Mouse (Mus musculus): ENCODE results near the gene Zfp385b. TPM values are rescaled to one million over a fixed set of nuclear protein-coding genes. Genes with fewer than 3 reads are reported as not detected.

The Zfp385b gene
- polyA plus RNA-seq, 1 experiment from 2014 or later = 2.0 TPM

DNA sequence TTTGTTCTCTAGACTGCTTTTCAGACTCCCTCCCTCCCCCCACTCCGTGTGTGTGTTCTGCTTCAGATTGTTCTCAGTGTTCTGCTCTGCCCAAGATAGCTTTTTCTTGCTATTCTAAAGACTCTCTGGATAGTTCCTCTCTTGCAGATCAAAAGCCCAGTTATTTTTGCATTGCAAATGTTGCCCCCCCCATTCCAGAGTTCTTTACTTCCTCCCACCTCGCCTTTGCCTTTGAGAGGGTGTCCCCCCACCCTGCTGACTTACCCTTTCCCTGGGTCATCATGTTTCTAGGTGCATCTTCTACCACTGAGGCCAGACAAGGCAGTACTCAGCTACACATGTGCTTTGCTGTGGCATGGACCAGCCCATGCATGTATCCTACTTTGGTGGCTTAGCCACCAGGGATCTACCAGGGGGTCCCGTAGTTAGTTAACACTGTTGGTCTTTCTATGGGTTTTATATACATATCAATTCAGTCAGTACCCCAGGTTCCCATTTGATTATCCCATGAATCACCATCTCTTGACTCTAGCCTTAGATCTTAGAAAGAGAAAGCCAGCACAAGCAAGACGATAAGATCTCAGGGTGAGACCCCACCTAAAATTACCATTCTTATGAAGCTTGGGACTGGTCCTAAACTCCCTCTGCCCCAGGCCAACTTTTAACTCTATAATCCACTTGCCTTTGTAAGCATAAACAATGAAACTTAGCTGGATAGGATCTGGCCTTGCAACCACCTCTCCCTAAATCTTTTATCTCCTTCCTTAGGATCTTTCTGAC lies 232.7 kb downstream of the Zfp385b start:
- Histone ChIP-seq H3K9ac (replicated peaks) (no peak overlapping the region), H3K4me3 (replicated peaks) (no peak overlapping the region), H3K4me1 (replicated peaks) (no peaks in the 10 kb centered on the region), H3K4me2 (no peak overlapping the region), H3K36me3 (no peaks in the 10 kb centered on the region), H3K27ac (no peak overlapping the region), H3K27me3 (no peaks in the 10 kb centered on the region), H3K9me3 (peaks cover 5% of the 10 kb centered on the region; the same call in 1 of the 2 replicates)
- whole genome bisulfite sequencing = 81% methylated on average over 4 of the region's 4 CpGs
- ATAC-seq (ENCODE audit: insufficient number of reproducible peaks, insufficient read depth, low FRiP score, low TSS enrichment, low read depth) = no peak

DNA sequence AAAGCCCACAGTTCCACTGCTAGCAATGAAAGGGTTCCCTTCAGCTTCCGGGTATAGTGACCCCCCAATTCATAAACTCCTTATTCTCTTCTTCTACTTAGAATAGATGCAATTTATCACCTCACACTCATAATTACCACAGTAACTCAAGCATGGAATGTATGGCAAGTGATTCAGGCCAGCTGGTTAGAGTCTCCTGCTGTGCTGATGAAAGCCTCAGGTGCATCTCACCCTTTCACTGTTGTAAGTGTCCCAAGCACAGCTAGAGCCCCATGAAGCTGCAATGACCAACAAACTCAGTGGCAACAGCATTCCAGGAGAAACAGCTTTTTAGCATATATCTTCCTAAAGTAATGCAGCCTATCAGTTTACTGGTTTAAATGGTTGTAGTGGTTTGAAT lies 235.9 kb downstream of the Zfp385b start:
- WGBS = 86% methylated on average over 1 of the region's 1 CpGs

GRCm38 (mm10) chr2:77576571-77576970 lies 242.9 kb downstream of the Zfp385b start:
- H3K36me3 ChIP-seq = no peaks in the 10 kb centered on the region
- WGBS = 78% methylated on average over 1 of the region's 1 CpGs

More for the DNA sequence above, 235.9 kb downstream of the Zfp385b start:
- ATAC-seq (ENCODE audit: insufficient number of reproducible peaks, insufficient read depth, low FRiP score, low TSS enrichment, low read depth) = no peak
- no peaks in the 10 kb centered on the region for H3K36me3 ChIP-seq
- no peaks in the 10 kb centered on the region for H3K27me3 ChIP-seq
- H3K4me3 ChIP-seq (replicated peaks) = no peak overlapping the region
- H3K9ac ChIP-seq (replicated peaks) = no peak overlapping the region
- no peaks in the 10 kb centered on the region for H3K4me1 ChIP-seq (replicated peaks)
- no peak overlapping the region for H3K4me2 ChIP-seq
- peaks cover 5% of the 10 kb centered on the region; the same call in 1 of the 2 replicates for H3K9me3 ChIP-seq
- no peak overlapping the region for H3K27ac ChIP-seq

DNA sequence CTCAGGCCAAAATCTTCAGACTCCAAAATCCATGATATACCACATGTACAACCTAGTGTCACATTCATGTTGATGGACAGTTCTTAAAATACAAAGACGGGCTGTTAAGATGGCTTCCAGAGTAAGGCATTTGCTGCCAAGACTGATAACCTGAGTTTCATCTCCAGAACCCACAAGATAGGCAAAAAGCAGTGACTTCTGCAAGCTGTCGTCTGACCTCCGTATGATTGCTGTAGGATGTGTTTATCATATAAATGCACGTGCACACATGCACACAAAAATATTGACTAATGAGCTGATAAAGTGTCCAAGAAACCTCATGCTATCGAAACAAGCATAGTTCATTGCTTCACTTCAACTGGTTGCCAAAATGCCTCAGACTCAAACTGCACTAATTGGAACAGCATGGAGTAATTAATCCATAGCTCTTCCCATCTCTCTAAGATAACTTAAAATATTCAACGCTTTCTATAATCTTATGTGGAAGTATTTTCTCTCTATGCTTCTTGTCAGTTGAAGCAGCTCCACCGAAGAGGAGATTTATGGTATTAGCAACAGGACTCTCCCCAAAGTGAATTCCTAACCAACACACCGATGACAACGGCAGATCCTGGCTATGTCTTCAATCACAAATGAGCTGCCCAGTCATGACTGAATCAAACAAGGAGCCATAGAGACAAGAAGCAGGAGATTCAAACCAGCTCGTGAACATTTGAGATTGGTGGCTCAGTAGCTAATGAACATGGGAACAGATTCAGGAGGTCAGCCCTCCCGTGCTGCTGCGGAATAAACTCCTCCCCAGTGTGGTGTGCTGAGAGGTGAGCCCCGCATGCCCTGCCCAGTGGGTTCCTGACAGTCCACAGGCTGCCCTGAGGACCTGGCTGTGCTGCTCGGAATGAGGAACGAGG lies 251.7 kb downstream of the Zfp385b start:
- Histone ChIP-seq H3K9ac (replicated peaks) (no peak overlapping the region), H3K27ac (no peak overlapping the region), H3K4me2 (no peak overlapping the region), H3K9me3 (no peaks in the 10 kb centered on the region), H3K36me3 (no peaks in the 10 kb centered on the region), H3K4me1 (replicated peaks) (no peaks in the 10 kb centered on the region), H3K4me3 (replicated peaks) (no peak overlapping the region), H3K27me3 (no peaks in the 10 kb centered on the region)
- no peak for ATAC-seq (ENCODE audit: insufficient number of reproducible peaks, insufficient read depth, low FRiP score, low TSS enrichment, low read depth)
- 74% methylated on average over 15 of the region's 15 CpGs for WGBS

More at GRCm38 (mm10) chr2:77576571-77576970, 242.9 kb downstream of the Zfp385b start:
- no peaks in the 10 kb centered on the region for H3K4me1 ChIP-seq (replicated peaks)
- no peak overlapping the region for H3K4me2 ChIP-seq
- no peak overlapping the region for H3K4me3 ChIP-seq (replicated peaks)
- no peaks in the 10 kb centered on the region for H3K9me3 ChIP-seq
- no peak overlapping the region for H3K27ac ChIP-seq
- ATAC-seq (ENCODE audit: insufficient number of reproducible peaks, insufficient read depth, low FRiP score, low TSS enrichment, low read depth) = no peak
- H3K27me3 ChIP-seq = no peaks in the 10 kb centered on the region
- no peak overlapping the region for H3K9ac ChIP-seq (replicated peaks)

- Histone ChIP-seq H3K9ac (replicated peaks) (no peak overlapping the region), H3K9me3 (no peaks in the 10 kb centered on the region), H3K27ac (no peak overlapping the region), H3K4me1 (replicated peaks) (no peaks in the 10 kb centered on the region), H3K4me3 (replicated peaks) (no peak overlapping the region), H3K27me3 (no peaks in the 10 kb centered on the region), H3K36me3 (no peaks in the 10 kb centered on the region), H3K4me2 (no peak overlapping the region)
- ATAC-seq (ENCODE audit: insufficient number of reproducible peaks, insufficient read depth, low FRiP score, low TSS enrichment, low read depth) = no peak
- WGBS = 57% methylated on average over 1 of the region's 1 CpGs
Observed at GRCm38 (mm10) chr2:77563706-77564105, 255.7 kb downstream of the Zfp385b start.

DNA sequence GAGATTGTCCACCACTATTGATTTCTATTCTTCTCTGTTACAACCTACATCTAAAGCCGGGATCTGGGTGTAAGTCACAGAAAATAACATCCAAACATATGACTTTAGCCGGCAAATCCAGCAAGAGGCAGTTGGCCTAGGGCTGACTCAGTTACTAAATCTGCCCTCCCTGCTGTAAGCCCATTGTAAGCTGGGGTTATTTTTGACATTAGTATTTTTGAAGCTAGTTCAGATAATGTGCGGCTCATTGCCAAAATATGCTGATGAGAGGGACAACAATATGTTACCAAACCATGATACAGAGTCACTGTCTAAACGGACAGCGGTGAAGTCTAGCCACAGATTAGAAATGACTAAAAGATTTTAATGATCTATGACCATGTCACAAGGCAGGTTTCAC lies 257.5 kb downstream of the Zfp385b start:
- Histone ChIP-seq H3K9ac (replicated peaks) (no peak overlapping the region), H3K4me1 (replicated peaks) (no peaks in the 10 kb centered on the region), H3K27me3 (no peaks in the 10 kb centered on the region), H3K9me3 (no peaks in the 10 kb centered on the region), H3K4me2 (no peak overlapping the region), H3K4me3 (replicated peaks) (no peak overlapping the region), H3K36me3 (no peaks in the 10 kb centered on the region), H3K27ac (no peak overlapping the region)
- WGBS = 90% methylated on average over 5 of the region's 5 CpGs
- ATAC-seq (ENCODE audit: insufficient number of reproducible peaks, insufficient read depth, low FRiP score, low TSS enrichment, low read depth) = no peak

- Histone ChIP-seq H3K9ac (replicated peaks) (no peak overlapping the region), H3K36me3 (no peaks in the 10 kb centered on the region), H3K4me3 (replicated peaks) (no peak overlapping the region), H3K27me3 (no peaks in the 10 kb centered on the region; the same call in 1 of the 2 replicates), H3K9me3 (no peaks in the 10 kb centered on the region), H3K27ac (no peak overlapping the region), H3K4me2 (no peak overlapping the region), H3K4me1 (replicated peaks) (no peaks in the 10 kb centered on the region)
- ATAC-seq (ENCODE audit: insufficient number of reproducible peaks, insufficient read depth, low FRiP score, low TSS enrichment, low read depth) = no peak
- 81% methylated on average over 4 of the region's 4 CpGs for WGBS
Observed at GRCm38 (mm10) chr2:77556938-77557337, 262.5 kb downstream of the Zfp385b start.

GRCm38 (mm10) chr2:77555980-77556379 lies 263.5 kb downstream of the Zfp385b start:
- Histone ChIP-seq H3K27ac (no peak overlapping the region), H3K4me2 (no peak overlapping the region), H3K9me3 (no peaks in the 10 kb centered on the region), H3K4me3 (replicated peaks) (no peak overlapping the region), H3K4me1 (replicated peaks) (no peaks in the 10 kb centered on the region), H3K36me3 (no peaks in the 10 kb centered on the region), H3K9ac (replicated peaks) (no peak overlapping the region), H3K27me3 (no peaks in the 10 kb centered on the region; the same call in 1 of the 2 replicates)
- 73% methylated on average over 7 of the region's 7 CpGs for WGBS
- ATAC-seq (ENCODE audit: insufficient number of reproducible peaks, insufficient read depth, low FRiP score, low TSS enrichment, low read depth) = no peak

DNA sequence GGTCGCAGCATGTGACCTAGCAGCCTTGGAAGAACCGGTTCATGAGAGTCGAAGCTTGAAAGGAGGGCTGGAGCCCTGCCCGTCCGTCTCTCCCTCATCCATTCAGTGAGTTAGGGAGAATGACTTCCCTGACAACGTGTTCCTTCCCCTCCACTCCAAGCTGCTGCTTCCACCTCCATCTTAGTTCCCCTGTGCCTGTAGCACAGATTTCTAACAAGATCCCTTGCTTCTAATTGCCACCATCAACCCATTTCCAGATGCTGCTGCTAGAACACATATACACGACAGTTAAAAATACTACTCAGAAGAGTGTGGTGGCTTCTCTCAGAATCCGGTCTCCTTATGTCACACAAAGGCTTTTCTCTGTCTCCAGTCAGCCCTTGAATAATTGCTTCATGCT lies 266.8 kb downstream of the Zfp385b start:
- H3K27ac ChIP-seq = no peak overlapping the region
- H3K9ac ChIP-seq (replicated peaks) = no peak overlapping the region
- H3K27me3 ChIP-seq = no peaks in the 10 kb centered on the region; the same call in 1 of the 2 replicates
- no peak overlapping the region for H3K4me3 ChIP-seq (replicated peaks)
- H3K9me3 ChIP-seq = no peaks in the 10 kb centered on the region
- no peak for ATAC-seq (ENCODE audit: insufficient number of reproducible peaks, insufficient read depth, low FRiP score, low TSS enrichment, low read depth)
- H3K4me1 ChIP-seq (replicated peaks) = no peaks in the 10 kb centered on the region
- 48% methylated on average over 8 of the region's 8 CpGs for WGBS
- no peaks in the 10 kb centered on the region for H3K36me3 ChIP-seq
- no peak overlapping the region for H3K4me2 ChIP-seq

GRCm38 (mm10) chr2:77543388-77543787 lies 276.1 kb downstream of the Zfp385b start:
- Histone ChIP-seq H3K27ac (no peak overlapping the region), H3K9ac (replicated peaks) (no peak overlapping the region), H3K4me3 (replicated peaks) (no peak overlapping the region), H3K4me2 (no peak overlapping the region), H3K9me3 (no peaks in the 10 kb centered on the region), H3K27me3 (no peaks in the 10 kb centered on the region), H3K36me3 (no peaks in the 10 kb centered on the region), H3K4me1 (replicated peaks) (no peaks in the 10 kb centered on the region)
- 15% methylated on average over 1 of the region's 1 CpGs for WGBS
- ATAC-seq (ENCODE audit: insufficient number of reproducible peaks, insufficient read depth, low FRiP score, low TSS enrichment, low read depth) = no peak

DNA sequence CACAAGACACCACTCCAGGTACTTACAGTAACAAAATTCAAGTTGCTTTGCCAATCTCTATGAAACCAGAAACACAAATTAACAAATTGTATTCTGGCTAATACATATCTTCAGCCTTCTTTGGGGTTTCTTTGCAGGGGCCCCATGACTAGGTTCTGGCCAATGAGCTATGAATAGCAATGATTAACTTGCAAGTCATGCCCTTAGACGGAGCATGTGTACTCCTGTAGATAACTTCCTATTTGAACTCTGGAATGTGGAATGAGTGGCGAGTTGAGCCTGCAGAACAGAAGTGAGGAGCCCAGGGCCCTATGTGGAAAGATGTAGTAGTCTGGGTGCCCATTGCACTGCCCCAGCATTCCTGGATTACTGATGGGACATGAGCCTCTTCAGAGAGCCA lies 276.8 kb downstream of the Zfp385b start:
- Histone ChIP-seq H3K4me2 (no peak overlapping the region), H3K27ac (no peak overlapping the region), H3K9ac (replicated peaks) (no peak overlapping the region), H3K4me3 (replicated peaks) (no peak overlapping the region), H3K36me3 (no peaks in the 10 kb centered on the region), H3K27me3 (no peaks in the 10 kb centered on the region), H3K4me1 (replicated peaks) (no peaks in the 10 kb centered on the region), H3K9me3 (no peaks in the 10 kb centered on the region)
- ATAC-seq (ENCODE audit: insufficient number of reproducible peaks, insufficient read depth, low FRiP score, low TSS enrichment, low read depth) = no peak
- 62% methylated on average over 2 of the region's 2 CpGs for WGBS
